Mouse (Mus musculus) thymus, postnatal 0 days (tissue): ENCODE data around the gene P2ry10b. TPM values are rescaled to one million over a fixed set of nuclear protein-coding genes. Genes with fewer than 3 reads are reported as not detected.
A peak's percentile ranks its signal among the peaks of the same experiment; 100 is the strongest.

Experiments
- DNase-seq: peaks from one replicate; pipeline ENCODE4 v3.0.0-alpha.2; 2015; ENCODE audit warnings: low spot score
- polyA plus RNA-seq: library from polyadenylated mRNA; unstranded; fragments of >200 nt; fragmentation: Nextera tagmentation; extraction: Ambion mirVana; gene quantifications from 2 replicates; pipeline ENCODE4 v1.2.1, GENCODE M21; 2015

P2ry10b gene
- polyA plus RNA-seq: 6.7 and 8.5 TPM in 2 replicates

DNA sequence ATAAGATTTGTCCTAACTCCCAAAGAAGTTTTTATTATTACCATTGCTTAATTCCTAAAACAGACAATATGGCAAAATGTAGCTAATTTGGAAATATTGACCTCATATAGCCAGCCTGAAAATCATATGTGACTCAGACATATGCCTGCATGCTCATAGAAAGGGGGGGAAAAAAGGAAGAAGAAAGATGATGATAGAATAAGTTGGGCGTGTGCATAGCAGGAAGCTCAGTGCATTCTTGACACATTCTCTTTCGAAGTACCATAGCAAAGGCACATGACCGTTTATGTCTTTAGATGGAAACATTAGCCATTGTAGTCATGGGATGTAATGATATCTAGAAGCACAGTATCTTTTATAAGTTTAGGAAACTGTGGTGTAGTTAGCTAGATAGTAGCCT, at the start of gene P2ry10b:
Gene P2ry10b, plus strand, starts transcription at position 247 of the 400 bp plus-strand sequence.
- DNase-seq: no peak

GRCm38 (mm10) chrX:107116333-107116732, 32.4 kb upstream of the P2ry10b start:
- no peak for DNase-seq

- DNase-seq: no peak
Measured at GRCm38 (mm10) chrX:107116987-107117386, 31.7 kb upstream of the P2ry10b start.

DNA sequence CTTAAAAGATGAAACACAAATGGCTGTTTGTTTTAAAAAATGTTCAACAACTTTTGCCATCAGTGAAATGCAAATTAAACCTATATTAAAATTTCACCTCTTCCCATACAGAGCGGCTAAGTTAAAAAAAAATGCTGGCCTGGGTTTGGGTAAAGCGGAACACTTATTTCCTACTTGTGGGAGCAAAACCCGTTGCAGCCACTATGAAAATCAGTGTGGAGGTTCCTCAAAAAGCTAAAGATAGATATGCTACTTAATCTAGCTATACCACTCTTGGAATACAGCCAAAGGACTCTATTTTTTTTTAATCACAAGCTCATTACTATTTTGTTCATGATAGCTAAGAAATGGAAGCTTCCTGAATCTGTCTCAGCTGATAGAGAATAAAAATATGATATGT, 5.5 kb upstream of the P2ry10b start:
- DNase-seq: no peak

- no peak for DNase-seq
Measured at GRCm38 (mm10) chrX:107143930-107144329, 4.8 kb upstream of the P2ry10b start.

GRCm38 (mm10) chrX:107149391-107149993, 765 bp downstream of the P2ry10b start:
- peak; percentile 20 for DNase-seq

- peak; percentile 10 for DNase-seq
Measured at GRCm38 (mm10) chrX:107150027-107150426, 1.3 kb downstream of the P2ry10b start.

GRCm38 (mm10) chrX:107150752-107151515, 2.2 kb downstream of the P2ry10b start:
- peak; percentile 40 for DNase-seq

GRCm38 (mm10) chrX:107156021-107156420, 7.3 kb downstream of the P2ry10b start:
- no peak for DNase-seq

GRCm38 (mm10) chrX:107160496-107160895, 11.8 kb downstream of the P2ry10b start:
- peak; percentile 23 for DNase-seq

DNA sequence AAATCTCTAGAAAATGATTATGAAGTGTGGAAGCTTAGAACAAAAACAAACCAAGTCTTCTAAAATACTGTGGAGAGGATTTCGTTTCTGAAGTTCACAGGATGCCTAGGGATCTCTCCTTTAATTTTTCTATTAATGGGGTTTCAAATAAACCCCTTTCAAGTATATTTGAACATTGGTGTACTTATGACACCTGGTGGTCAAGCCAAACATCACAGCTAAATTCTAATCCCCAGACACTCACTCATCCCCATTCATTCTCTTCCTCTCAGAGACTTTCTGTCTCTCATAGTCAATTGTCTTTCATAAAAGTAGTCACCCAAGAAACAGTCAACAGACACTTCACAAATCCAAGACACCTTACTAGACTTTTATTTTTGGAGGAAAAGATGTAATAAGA, 19.6 kb downstream of the P2ry10b start:
- peak; percentile 43 for DNase-seq

GRCm38 (mm10) chrX:107169128-107169527, 20.4 kb downstream of the P2ry10b start:
- DNase-seq: no peak

DNA sequence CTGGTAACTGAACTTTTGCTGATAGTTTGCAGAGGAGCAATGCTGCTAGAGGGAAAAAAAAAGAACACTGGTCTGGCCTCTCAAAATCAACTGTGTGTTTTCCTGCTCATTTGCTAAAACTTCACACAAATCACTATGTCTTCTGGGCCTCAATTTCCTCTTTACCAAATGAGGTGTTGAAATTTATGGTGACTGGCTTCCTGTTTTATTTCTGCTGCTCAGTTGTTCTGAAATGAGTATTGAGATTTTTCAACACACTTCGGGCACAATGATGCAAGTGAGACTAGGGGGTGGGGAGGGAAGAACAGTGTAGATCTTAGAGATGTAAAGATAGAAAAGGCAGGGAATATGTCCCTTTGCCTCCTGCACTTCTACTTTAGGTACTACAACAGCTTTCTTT, 30.0 kb downstream of the P2ry10b start:
- DNase-seq: no peak

DNA sequence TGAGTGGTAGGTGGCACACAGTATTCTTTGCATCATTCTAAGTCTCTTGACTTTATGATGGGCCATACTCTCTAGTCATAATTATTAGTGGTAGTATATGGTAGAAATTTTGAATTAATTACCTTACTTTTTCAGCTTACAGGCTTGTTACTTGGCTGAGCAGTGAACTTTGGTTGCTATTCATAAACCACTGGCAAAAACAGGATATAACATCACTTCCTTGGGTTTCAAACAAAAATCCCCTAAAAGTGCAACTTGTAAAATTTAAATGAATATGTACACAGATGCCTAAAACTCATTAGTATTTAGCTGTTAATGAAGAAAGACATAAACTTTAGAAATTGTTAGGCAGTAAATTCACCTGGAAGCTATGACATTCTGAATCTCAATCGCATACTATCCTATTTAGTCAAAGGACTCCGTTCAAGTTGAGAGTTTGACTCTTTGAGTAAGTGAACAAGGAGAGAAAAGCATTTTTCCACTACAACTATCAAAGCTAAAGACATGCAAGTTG, 68.9 kb downstream of the P2ry10b start:
- DNase-seq: no peak

Other genes with a start within 250 kb of the P2ry10b start
- 3.4 and 4.1 TPM in 2 replicates for gene Lpar4, start 228.3 kb upstream of the P2ry10b start, polyA plus RNA-seq
- 72.5 and 78.1 TPM in 2 replicates for gene P2ry10, start 60.4 kb upstream of the P2ry10b start, polyA plus RNA-seq
- 7.8 and 10.2 TPM in 2 replicates for gene Gpr174, start 107.0 kb downstream of the P2ry10b start, polyA plus RNA-seq